Mouse (Mus musculus) small intestine, adult 2 months (tissue): ENCODE data around the gene Npm1. TPM values are rescaled to one million over a fixed set of nuclear protein-coding genes. Genes with fewer than 3 reads are reported as not detected.

ENCODE experiments used
- H3K27ac ChIP-seq: fragments of 200-500 bp; 2 replicates; pipeline ENCODE4 v1.5.1; 2012; ENCODE audit warnings: low read depth, low read length, control low read depth, inconsistent platforms; ENCODE audit not compliant: insufficient read depth
- H3K27me3 ChIP-seq: fragments of 200-500 bp; 2 replicates; pipeline ENCODE4 v1.6.1; 2012; ENCODE audit warnings: mild to moderate bottlenecking, moderate library complexity, low read length, inconsistent platforms; ENCODE audit not compliant: control insufficient read depth, insufficient read depth
- H3K36me3 ChIP-seq: fragments of 200-500 bp; 2 replicates; pipeline ENCODE4 v1.6.1; 2012; ENCODE audit warnings: mild to moderate bottlenecking, low read length, control low read depth, inconsistent platforms; ENCODE audit not compliant: control insufficient read depth, insufficient read depth
- H3K4me1 ChIP-seq: fragments of 200-500 bp; 2 replicates; pipeline ENCODE4 v1.6.1; 2012; ENCODE audit warnings: low read length, inconsistent platforms, mixed read lengths; ENCODE audit not compliant: control insufficient read depth, insufficient read depth, insufficient read length
- H3K4me3 ChIP-seq: fragments of 200-500 bp; 2 replicates; pipeline ENCODE4 v1.5.1; 2012; ENCODE audit warnings: low read depth, mild to moderate bottlenecking, control low read depth, inconsistent platforms, low read length, moderate library complexity
- CTCF ChIP-seq: fragments of 200-500 bp; IDR thresholded peaks from 2 replicates; pipeline ENCODE4 v1.5.1; 2012; ENCODE audit warnings: low read depth, mild to moderate bottlenecking, control low read depth, inconsistent platforms, low read length, moderate library complexity, mixed read lengths; ENCODE audit not compliant: insufficient replicate concordance, insufficient read length; ENCODE audit errors: extremely low read depth
- POLR2A ChIP-seq: fragments of 200-500 bp; IDR thresholded peaks from 2 replicates; pipeline ENCODE4 v1.6.1; 2012; ENCODE audit warnings: low read depth, mild to moderate bottlenecking, control low read depth, inconsistent platforms, low read length, moderate library complexity
- WGBS: fragments of 180-500 bp; shearing (Covaris S2); methylation state at CpG from one replicate; pipeline ENCODE4 v1.1.7; 2018; 5-methylcytosine and 5-hydroxymethylcytosine counted together
- polyA plus RNA-seq: library from polyadenylated mRNA; depleted of rRNA; stranded (reverse); fragments of >200 nt; gene quantifications from 2 replicates; pipeline ENCODE4 v1.2.3, GENCODE M21; 2012

Gene Npm1
- polyA plus RNA-seq, 1 experiment = 18.2 TPM

- Histone ChIP-seq H3K27me3 (peaks cover 70% of the 10 kb centered on the region), H3K4me1 (peaks cover 5% of the 10 kb centered on the region; the same call in 1 of the 2 replicates), H3K4me3 (no peak overlapping the region), H3K27ac (no peak overlapping the region), H3K36me3 (no peaks in the 10 kb centered on the region)
- no peak for TF ChIP-seq POLR2A
- 61% methylated on average over 13 of the region's 13 CpGs for WGBS
These were observed 34.1 kb upstream of the Npm1 start for GRCm38 (mm10) chr11:33197133-33197514.

- Histone ChIP-seq H3K4me3 (no peak overlapping the region), H3K36me3 (no peaks in the 10 kb centered on the region), H3K4me1 (peaks cover 4% of the 10 kb centered on the region; the same call in 1 of the 2 replicates), H3K27me3 (peaks cover 65% of the 10 kb centered on the region), H3K27ac (no peak overlapping the region)
- 25% methylated on average over 24 of the region's 24 CpGs for WGBS
- TF ChIP-seq CTCF (no peak), POLR2A (no peak)
These were observed 33.6 kb upstream of the Npm1 start for GRCm38 (mm10) chr11:33196447-33197132.

- Histone ChIP-seq H3K4me3 (no peak overlapping the region), H3K27me3 (peaks cover 57% of the 10 kb centered on the region), H3K4me1 (no peaks in the 10 kb centered on the region), H3K27ac (no peak overlapping the region), H3K36me3 (no peaks in the 10 kb centered on the region)
- TF ChIP-seq POLR2A = no peak
- no peak for TF ChIP-seq CTCF
- WGBS = 12% methylated on average over 25 of the region's 25 CpGs
These were observed 32.8 kb upstream of the Npm1 start for GRCm38 (mm10) chr11:33195531-33196446.

- TF ChIP-seq POLR2A = no peak
- no peak for TF ChIP-seq CTCF
- Histone ChIP-seq H3K36me3 (no peaks in the 10 kb centered on the region), H3K27me3 (peaks cover 49% of the 10 kb centered on the region), H3K4me1 (no peaks in the 10 kb centered on the region), H3K4me3 (no peak overlapping the region), H3K27ac (no peak overlapping the region)
- WGBS = 41% methylated on average over 7 of the region's 7 CpGs
These were observed 32.1 kb upstream of the Npm1 start for GRCm38 (mm10) chr11:33195061-33195460.

DNA sequence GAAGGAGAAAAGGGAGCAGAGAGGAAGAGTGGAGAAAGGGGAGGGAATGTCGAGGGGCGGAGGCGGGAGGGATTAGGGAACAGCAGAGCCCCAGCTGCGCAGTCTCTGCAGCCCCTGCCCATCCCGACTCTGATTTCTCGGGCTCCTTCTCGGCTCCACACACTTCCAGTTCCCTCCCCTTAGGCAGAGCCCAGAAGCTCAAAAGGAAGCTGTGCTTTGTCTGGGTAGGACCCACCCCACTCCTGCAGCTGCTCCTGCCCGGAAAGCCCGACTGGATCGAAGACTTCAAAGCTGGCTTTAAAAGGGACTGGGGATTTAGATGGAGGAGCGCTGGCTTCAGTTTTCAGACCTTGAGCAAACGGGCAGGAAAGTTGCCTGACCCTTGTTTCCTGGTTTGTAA is 30.7 kb upstream of the Npm1 start:
- WGBS = 9% methylated on average over 12 of the region's 12 CpGs
- Histone ChIP-seq H3K4me1 (no peaks in the 10 kb centered on the region), H3K36me3 (no peaks in the 10 kb centered on the region), H3K27me3 (peaks cover 36% of the 10 kb centered on the region), H3K27ac (no peak overlapping the region), H3K4me3 (no peak overlapping the region)
- TF ChIP-seq POLR2A (no peak), CTCF (no peak)

GRCm38 (mm10) chr11:33181804-33182203 is 18.8 kb upstream of the Npm1 start:
- Histone ChIP-seq H3K4me3 (no peak overlapping the region), H3K27me3 (no peaks in the 10 kb centered on the region), H3K4me1 (no peaks in the 10 kb centered on the region), H3K27ac (no peak overlapping the region), H3K36me3 (no peaks in the 10 kb centered on the region)
- 80% methylated on average over 3 of the region's 3 CpGs for WGBS
- no peak for TF ChIP-seq POLR2A

- Histone ChIP-seq H3K4me3 (no peak overlapping the region), H3K36me3 (no peaks in the 10 kb centered on the region), H3K4me1 (no peaks in the 10 kb centered on the region), H3K27me3 (no peaks in the 10 kb centered on the region), H3K27ac (no peak overlapping the region)
- TF ChIP-seq POLR2A = no peak
- no peak for TF ChIP-seq CTCF
- WGBS = 8% methylated on average over 18 of the region's 18 CpGs
These were observed 17.7 kb upstream of the Npm1 start for GRCm38 (mm10) chr11:33180701-33181116.
